Mouse (Mus musculus) lung, postnatal 0 days (tissue): Measurements from ENCODE around the gene Ndufv3.

Experiments used
- CTCF ChIP-seq: IDR thresholded peaks from 2 replicates; pipeline ENCODE4 v1.5.1; 2016; ENCODE audit warnings: antibody characterized with exemption, mild to moderate bottlenecking
- EP300 ChIP-seq: IDR thresholded peaks from 2 replicates; pipeline ENCODE4 v1.6.1; 2016; ENCODE audit warnings: antibody characterized with exemption, mild to moderate bottlenecking, control low read depth

DNA sequence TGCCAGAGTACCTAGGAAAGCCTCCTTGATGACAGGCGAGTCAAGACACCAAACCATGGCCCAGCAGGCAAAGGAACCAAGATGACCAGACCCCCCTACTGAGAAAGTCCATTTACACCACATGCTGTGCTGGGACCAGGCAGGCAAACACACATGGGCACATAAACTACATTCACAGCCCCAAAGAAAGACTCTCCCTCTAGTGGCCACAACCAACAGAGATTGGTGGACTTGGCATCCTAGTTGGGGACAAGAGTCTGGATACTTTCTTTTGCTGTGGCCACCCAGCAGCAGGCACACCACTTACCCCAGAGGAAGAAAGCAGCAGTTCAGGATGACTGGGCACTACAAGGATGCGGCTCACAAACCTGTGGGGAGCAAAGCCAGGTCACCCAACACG is 19.0 kb upstream of the Ndufv3 start:
- TF ChIP-seq CTCF (peak; percentile 43), EP300 (no peak)
